24 mouse cellular contexts compared by ENCODE assay signal in the genomic region with DNA sequence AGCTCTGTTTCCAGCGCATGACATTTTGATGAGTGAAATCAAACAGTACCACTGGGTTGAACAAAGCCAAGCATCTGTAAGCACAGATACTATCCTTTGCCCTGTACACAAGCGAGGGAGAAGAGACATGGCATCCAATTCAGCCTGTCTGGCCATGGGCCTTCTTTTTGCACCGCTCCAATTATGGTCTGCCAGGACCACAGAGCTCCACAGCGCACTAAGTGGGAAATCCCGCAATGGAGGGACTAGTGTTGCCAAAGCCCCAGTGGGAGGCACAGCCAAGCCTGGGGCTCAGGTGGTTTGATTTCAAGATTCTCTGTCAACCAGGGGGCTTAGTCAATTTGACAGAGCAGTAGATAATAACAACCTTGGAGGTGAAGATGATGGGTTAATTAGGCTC. TPM values are rescaled to one million over a fixed set of nuclear protein-coding genes. Genes with fewer than 3 reads are reported as not detected.
DNase-seq lines count a peak whose midpoint lies in the region; ATAC-seq and TF ChIP-seq lines count a peak whose summit lies in the region.
"Had no signal": no experiment of that assay in that cellular context is flagged by ENCODE, and none has a peak within 500 bp of the region (broad histone marks: within the 10 kb centered on the region; RNA-seq: fewer than 3 reads in every experiment).

No protein-coding gene starts in this region.

- DNase-seq in cerebellum, adult 11 months: no peak
- DNase-seq in cerebellum, postnatal 10 days: peak; percentile 64 to 85
- DNase-seq in cerebellum, adult 8-10 months: no peak
- DNase-seq in heart, adult 11 months: peak; percentile 78
- no peak for DNase-seq in heart, adult 2 months
- DNase-seq in cerebellum, postnatal 25 days: peak; percentile 44 to 60
- DNase-seq in gastrocnemius, adult 18-20 months (ENCODE audit: low spot score): no peak
- DNase-seq: adrenal gland, postnatal 10 days; adrenal gland, postnatal 36 days; gastrocnemius, adult 2 months; gastrocnemius, postnatal 14 days; heart, adult 18-20 months; kidney, adult 2 months had no signal

- H3K4me1 ChIP-seq in heart, adult 2 months (ENCODE audit: control insufficient read depth, insufficient read depth, low read length): peaks cover 4% of the 10 kb centered on the region
- H3K4me1 ChIP-seq: embryonic facial prominence, embryonic 12.5 days; embryonic facial prominence, embryonic 15.5 days; forebrain, embryonic 15.5 days; hindbrain, embryonic 15.5 days had no signal

- intact Hi-C loops in heart, adult 2 months (cut with DNase I): no loop called here

- no peak overlapping the region for H3K9ac ChIP-seq in heart, adult 2 months (ENCODE audit: low read depth, low read length)
- H3K9ac ChIP-seq: embryonic facial prominence, embryonic 12.5 days; embryonic facial prominence, embryonic 15.5 days; forebrain, embryonic 15.5 days; hindbrain, embryonic 12.5 days; hindbrain, embryonic 15.5 days had no signal

- H3K27me3 ChIP-seq in heart, adult 2 months (ENCODE audit: control insufficient read depth, insufficient read depth, low read length): no peaks in the 10 kb centered on the region
- H3K27me3 ChIP-seq: CH12.LX; embryonic facial prominence, embryonic 12.5 days; embryonic facial prominence, embryonic 15.5 days; forebrain, embryonic 15.5 days; hindbrain, embryonic 12.5 days; hindbrain, embryonic 15.5 days; Patski had no signal

- no peak overlapping the region for H3K27ac ChIP-seq in heart, adult 2 months
- H3K27ac ChIP-seq: embryonic facial prominence, embryonic 12.5 days; embryonic facial prominence, embryonic 15.5 days; forebrain, embryonic 15.5 days; gastrocnemius, adult 2 months; heart, embryonic 10.5 days; hindbrain, embryonic 12.5 days; hindbrain, embryonic 15.5 days had no signal

- TF ChIP-seq EP300 in heart, adult 2 months (IDR thresholded peaks at IDR 0.05; ENCODE audit: insufficient read depth, low read depth, low read length): no peak

- H3K79me2 ChIP-seq in heart, adult 2 months (replicated peaks; ENCODE audit: control insufficient read depth, insufficient read depth, low read length): no peaks in the 10 kb centered on the region

- no peak for TF ChIP-seq CTCF in heart, adult 2 months (IDR thresholded peaks at IDR 0.05)

- no peak for TF ChIP-seq POLR2A in heart, adult 2 months (IDR thresholded peaks at IDR 0.05; ENCODE audit: insufficient read depth, low read depth, low read length)

- H3K36me3 ChIP-seq in heart, adult 2 months (ENCODE audit: control insufficient read depth, insufficient read depth, low read length): no peaks in the 10 kb centered on the region
- H3K36me3 ChIP-seq: embryonic facial prominence, embryonic 15.5 days; forebrain, embryonic 15.5 days; G1E; heart, embryonic 10.5 days; hindbrain, embryonic 15.5 days had no signal

- H3K4me3 ChIP-seq in heart, adult 2 months: no peak overlapping the region
- H3K4me3 ChIP-seq: embryonic facial prominence, embryonic 12.5 days; embryonic facial prominence, embryonic 15.5 days; forebrain, embryonic 15.5 days; gastrocnemius, adult 2 months; heart, embryonic 10.5 days; hindbrain, embryonic 12.5 days; hindbrain, embryonic 15.5 days had no signal

- ATAC-seq in cerebellum, adult (ENCODE audit: insufficient number of reproducible peaks, low FRiP score, low TSS enrichment): 0 out of 2 replicates have a peak, but pooled peaks have one; percentile 66
- ATAC-seq: forebrain, embryonic 15.5 days; intestine, postnatal 0 days; Patski had no signal

- 93% methylated on average over 5 of the region's 5 CpGs for WGBS in heart, adult 2 months

RNA-seq across cellular contexts. Expression of gene Ntn4, which starts 9.1 kb away (rescaled TPM):
- total RNA-seq in heart, adult 2 months (2021): 10 to 100 TPM; 14.0 to 14.9 TPM
- 7.4 and 11.5 TPM in 2 replicates for polyA plus RNA-seq in heart, adult 2 months (2012; rRNA removed)
- 10 to 100 TPM in 1 of 2 experiments, 1 to 10 TPM in 1; 9.5 to 13.4 TPM for total RNA-seq in gastrocnemius, adult 18-20 months (2021)
- total RNA-seq: CH12.LX had no signal
- polyA plus RNA-seq: G1E had no signal

Comparison
In these comparisons a context has a peak if more than half of its experiments do, and no peak if none do; other contexts are left out.
1. DNase-seq: peak in cerebellum, postnatal 10 days (2 of 2), heart, adult 11 months (single experiment) and cerebellum, postnatal 25 days (2 of 2); none in cerebellum, adult 11 months (single experiment), cerebellum, adult 8-10 months (single experiment), heart, adult 2 months (0 of 2) and gastrocnemius, adult 18-20 months (single experiment).